Mouse (Mus musculus): ENCODE measurements around the gene Rrp1b.

Rrp1b gene

DNA sequence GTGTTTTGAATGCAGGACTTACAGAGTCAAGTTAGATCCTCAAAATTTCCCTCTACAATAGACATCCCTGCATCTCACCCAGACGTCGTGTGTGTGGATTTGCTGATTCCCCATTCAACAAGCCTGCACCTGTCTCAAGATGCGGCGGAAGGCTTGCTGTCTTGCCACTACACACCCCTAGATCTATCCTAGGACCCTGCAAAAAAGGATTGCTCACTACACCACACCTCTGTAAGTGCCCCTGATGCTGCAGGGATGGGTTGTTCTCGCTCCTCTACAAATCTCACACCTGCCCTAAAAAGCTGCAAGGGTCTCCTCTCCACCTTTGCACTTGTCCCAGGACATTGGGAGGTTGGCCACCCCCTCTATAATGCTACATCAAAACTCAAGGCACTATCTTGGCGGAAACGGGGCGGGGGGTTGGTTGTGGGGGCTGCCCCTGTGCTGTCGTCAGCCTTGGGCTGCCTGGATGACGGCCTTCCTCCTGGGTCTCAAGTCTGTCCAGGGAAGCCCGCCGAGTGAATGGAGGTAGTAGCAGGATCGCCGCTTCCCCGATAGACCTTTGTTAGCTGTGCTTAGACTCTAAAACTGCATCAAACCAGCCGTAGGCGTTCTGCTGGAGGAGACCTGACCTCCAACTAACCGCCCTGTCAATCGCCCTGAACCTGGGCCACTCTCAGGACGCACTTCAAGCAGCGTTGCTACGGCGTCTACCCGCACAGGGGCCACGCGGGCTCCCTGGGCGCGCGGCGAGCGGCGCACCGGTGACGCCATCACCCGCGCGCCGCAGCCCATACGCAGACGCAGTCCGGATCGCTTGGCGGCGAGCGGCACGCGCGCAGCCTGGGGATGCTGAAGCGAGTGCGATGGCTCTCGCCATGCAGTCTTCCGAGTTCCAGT is at the start of gene Rrp1b, which contains the start of gene Hsf2bp:
Gene Rrp1b, plus strand, starts transcription at position 492 of the 900 bp plus-strand sequence.
Gene Hsf2bp, minus strand, starts transcription at position 741 of the 900 bp plus-strand sequence.
- peak; percentile 89 for DNase-seq (ENCODE audit: low read depth, low spot score)

DNA sequence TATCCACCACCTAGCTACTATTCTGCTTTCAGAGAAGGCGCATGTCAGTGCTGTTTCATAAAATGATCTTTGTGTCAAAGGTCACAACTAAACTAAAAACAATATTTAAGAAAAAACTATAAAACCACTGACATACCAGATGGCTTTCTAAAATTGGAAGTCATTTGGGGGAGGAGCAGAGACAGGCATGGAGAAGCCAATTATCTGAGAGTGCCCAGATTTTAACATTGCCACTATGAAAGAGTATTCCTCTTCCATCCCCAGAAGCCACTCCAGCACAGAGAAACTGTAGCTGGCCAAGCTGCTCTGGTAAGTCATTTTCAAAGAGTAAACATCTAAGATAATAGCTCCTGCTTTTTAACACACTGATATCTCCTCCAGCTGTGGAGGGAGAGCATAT is 49.0 kb upstream of the Rrp1b start:
- no peak for DNase-seq (ENCODE audit: low read depth, low spot score)

DNA sequence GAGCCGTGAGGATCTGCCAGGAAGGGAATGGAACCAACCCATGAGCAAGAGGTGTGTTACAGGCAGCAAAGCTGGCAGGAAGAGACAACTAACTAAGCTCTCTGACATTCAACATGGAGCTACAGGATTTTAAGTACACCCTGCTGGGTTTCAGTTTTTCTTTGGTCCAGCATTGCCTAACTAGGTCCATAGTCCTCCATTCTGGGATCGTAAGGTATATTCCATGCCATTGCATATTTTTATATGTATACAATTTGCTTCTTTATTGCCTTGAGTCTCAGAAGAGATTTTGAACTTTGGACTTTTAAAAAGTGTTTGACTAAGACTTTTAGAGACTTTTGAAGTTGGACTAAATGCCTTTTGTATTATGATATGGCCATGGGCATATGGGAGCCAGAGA is 46.9 kb upstream of the Rrp1b start:
- no peak for DNase-seq (ENCODE audit: low read depth, low spot score)

DNA sequence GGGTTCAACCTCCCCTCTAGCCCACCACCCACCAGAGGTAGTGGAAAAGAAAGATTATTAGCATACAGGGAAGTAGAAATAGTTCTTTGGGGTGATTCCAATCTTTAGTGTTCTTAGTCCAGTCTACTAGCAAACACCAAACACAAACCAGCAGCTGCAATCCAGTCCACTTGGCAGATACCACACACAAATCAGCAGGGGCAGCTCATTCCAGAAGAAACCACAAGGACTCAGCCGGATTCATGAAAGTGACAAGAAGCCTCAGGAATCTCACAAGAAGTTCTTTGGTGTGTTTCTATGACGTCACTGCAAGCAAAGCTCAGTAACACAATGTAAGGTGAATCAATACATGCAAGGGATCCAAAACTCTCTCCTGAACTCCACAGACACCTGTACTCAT is 43.9 kb upstream of the Rrp1b start:
- no peak for DNase-seq (ENCODE audit: low read depth, low spot score)

DNA sequence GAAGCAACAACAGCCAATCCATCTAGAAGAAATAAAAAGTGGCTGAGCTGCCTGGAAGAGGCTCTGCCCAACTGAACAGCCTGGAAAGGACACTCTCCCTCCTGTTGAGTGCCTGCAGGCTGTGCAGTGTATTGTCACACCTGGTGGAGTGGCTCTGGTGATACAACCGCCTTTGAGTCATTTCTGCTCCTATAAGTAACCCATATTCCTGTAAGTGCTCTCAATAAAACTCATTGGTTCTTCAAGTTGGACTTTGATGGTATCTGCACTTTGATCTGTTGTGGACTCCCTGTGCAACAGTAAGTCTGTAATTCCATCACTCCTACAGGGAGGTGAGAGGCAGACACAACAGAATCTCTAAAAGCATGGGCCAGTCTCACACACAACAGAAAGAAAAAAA is 42.5 kb upstream of the Rrp1b start:
- no peak for DNase-seq (ENCODE audit: low read depth, low spot score)

DNA sequence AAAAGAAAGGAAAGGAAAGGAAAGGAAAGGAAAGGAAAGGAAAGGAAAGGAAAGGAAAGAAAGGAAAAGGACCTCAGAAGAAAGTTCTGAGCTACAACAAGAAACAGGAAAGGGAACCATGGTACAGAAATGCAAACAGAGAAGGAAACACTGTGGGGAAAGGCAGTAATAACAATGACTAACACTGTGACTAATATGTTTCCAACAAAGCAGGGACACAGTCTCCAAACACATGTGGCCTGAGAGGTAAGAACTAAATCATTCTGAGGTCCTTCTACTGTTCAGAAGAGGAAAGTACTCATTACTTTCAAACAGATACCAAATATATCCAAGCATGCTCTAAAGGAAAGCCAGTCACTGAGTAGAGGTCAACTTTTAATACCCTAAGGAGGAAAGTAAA is 41.8 kb upstream of the Rrp1b start:
- DNase-seq (ENCODE audit: low read depth, low spot score), result peak; percentile 32

DNA sequence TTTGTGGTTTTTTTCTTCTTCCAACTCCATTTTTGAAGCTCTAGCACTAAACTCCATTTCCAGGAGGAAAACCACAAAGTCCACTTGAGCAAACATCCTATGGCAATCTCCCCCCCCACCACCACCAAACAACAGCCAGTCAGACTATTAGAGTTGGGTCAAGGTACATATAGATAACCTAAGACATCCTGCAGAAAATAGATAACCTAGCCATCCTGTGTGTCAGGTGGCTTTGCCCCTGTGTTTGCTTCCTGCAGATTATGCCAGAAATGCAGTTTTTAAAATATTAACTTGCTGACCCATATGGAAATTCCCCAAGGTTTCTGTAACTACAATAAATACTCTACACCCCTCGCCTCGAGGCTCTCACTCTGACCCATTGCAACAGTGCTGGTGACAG is 40.1 kb upstream of the Rrp1b start:
- DNase-seq (ENCODE audit: low read depth, low spot score), result no peak

DNA sequence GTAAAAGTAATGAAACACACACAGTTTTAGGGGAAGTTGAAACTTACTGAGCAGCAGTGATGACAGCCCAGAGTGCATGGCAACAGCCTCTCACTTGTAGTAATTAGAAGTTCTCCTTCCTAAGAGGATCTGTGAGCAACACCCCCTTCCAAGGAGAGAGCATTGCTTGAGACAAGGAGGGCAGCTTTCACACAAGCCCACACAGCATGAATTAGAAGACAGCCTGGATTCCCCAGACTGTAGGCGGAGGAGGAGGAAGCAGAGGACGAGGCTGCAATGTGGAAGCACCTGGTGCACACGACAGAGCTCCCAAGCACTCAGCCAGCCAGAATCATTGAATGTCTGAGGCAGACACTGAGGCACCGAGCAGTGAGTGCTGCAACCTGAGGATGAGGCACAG is 39.6 kb upstream of the Rrp1b start:
- peak; percentile 52 for DNase-seq (ENCODE audit: low read depth, low spot score)

DNA sequence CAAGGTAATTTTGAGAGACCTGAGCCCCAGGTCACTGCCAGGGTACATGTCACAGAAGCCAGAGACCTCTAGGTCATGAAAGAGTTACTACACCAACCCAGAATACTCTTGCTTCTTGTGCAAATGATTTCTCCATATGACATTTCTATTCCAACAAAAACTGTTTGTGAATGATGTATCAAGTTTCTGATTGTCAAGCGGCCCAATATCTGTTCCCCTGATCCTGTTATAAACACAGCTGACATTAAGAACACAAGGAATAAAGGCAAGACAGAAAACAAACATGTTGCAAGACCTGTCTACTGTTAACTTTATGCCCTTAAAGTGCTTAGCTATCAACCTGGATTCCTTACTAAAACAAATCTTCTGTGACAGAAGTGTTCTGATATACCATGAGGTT is 37.5 kb upstream of the Rrp1b start:
- no peak for DNase-seq (ENCODE audit: low read depth, low spot score)

DNA sequence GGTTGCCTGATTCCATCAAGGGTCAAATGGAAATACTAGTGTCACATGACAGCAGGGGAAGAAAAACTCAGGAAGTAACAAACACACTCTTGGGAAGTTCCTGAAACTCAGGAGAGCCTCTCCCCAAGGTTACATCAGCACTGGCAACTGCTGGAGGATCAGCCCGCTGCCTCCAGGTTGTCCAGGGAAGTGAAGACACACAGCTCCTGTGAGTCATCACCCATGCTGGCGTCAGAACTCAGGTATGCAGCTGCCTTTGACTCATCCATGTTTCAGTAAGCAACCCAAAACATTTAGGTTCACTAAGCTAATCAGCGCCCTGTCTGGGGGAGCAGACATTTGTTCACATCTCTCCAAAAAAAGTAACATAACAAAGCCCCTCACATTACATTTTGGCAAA is 32.6 kb upstream of the Rrp1b start:
- no peak for DNase-seq (ENCODE audit: low read depth, low spot score)

DNA sequence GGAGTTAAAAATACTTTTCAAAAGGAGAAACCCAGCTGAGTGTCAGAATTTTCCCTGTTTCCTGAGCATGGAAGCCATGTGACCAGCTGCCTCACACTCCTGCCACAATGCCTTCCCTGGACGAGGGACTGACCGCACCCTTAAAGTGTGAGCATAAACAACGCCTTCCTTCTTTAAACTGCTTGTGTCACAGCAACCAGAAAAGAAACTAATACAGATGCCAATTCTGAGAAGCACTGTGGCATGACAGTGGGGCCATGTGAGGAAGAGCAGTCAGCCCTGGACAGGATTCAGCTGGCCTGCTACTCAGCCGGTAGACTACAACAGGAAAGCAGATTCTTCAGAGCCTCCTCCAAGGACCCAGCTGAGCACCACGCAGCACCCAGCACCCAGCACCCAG is 29.1 kb upstream of the Rrp1b start:
- peak; percentile 27 for DNase-seq (ENCODE audit: low read depth, low spot score)

DNA sequence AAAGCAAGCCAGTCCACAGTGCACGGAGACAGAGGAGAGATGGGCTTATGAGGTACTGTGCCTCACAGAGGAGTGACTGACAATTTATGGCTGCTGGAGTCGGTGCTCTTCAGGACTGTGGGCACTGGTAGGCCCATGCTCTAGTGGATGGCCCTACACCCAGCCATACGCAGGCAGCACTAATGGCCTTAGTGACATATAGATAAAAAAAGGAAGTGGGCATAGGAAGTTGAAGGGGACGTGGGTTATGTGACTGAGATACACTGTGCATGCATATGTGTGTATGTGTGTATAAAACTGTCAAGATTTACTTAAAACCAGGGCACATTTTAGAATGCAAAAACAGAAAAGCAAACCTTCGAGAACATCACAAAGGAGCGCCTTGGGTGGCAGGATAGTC is 24.2 kb upstream of the Rrp1b start:
- DNase-seq (ENCODE audit: low read depth, low spot score), result peak; percentile 10

DNA sequence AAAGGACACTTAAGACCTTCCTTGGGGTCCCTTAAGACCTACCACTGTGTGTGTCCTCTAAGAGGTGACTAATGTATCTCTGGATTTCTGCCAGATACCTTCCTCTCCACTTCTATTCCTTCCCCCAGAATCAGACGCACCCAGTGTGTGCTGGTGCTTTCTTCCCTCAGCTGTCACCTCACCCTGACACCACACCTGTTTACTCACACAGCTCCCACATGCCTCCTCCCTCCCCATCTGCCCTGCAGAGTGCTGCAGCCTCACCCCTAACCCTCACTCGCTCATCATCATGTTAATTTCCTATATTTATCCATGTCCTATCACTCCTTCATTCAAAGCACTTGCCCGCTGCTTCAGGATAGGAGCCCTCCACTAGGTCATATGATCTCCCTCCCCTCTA is 23.6 kb upstream of the Rrp1b start:
- peak; percentile 35 for DNase-seq (ENCODE audit: low read depth, low spot score)

DNA sequence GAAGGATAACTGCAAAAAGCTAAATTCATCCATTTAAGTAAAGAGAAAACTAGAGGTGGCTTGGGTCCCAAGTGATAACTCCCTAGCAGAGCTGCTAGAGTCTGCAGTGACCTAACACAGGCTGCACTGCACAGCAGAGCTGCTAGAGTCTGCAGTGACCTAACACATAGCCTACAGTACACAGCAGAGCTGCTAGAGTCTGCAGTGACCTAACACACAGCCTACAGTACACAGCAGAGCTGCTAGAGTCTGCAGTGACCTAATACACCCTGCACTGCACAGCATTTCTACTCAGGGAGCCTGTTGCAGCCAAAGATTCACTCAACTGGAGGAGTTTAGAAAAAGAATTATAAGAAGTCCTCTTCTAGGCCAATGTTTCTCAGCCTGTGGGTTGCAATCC is 22.2 kb upstream of the Rrp1b start:
- DNase-seq (ENCODE audit: low read depth, low spot score), result peak; percentile 33

DNA sequence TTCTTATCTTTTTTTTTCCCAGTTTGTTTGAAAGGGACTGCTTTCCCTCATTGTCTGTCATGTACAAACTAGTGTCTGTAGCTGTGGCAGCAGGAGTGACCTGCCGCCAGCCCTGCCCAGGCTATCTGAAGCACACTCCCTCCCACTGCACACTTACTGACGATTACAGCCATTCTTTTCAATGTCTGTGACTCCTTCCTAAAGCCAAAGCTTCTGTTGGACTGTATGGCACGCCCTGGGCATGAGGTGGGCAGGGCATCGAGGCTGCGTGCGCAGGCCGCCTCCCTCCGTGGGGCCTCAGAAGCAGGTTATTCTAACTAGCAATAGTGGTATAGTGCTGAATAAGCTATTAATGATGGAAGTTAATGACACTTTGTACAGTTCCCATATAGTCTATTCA is 19.4 kb upstream of the Rrp1b start:
- DNase-seq (ENCODE audit: low read depth, low spot score), result no peak

DNA sequence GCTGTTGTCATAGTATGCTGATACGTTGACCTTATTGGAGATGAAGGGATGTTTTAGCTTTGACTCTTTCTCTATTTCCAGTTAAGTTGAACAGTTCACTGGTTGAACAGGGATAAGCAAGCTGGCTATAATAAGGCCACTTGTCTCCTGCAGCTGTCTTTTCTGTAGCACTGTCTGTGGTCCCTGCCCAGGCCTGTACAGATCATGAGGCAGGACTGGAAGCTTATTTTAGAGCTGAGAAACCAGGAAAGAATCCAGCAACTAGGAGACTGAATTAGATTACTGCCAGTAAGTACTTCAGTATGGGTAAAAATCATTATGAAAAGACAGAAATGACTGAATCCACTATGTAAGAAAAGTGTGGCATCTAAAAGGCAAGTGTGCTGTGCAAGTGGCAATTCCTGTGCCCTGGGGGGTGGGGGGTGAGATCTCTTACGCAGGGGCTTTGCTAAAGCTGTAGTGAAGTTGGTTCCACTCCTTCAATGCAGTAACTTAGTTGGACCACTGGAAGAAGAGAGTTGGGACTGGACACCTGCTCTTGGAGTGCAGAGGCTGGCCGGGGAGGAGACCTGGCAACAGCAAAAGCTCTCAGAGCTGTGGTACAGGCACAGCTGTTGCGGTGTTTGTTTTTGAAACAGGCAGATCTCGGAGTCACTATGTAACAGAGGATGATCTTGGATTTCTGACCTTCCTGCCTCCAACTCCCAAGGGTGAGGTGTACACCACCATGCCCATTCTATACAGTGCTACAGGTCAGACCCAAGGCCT is 17.6 kb upstream of the Rrp1b start:
- DNase-seq (ENCODE audit: low read depth, low spot score), result no peak

DNA sequence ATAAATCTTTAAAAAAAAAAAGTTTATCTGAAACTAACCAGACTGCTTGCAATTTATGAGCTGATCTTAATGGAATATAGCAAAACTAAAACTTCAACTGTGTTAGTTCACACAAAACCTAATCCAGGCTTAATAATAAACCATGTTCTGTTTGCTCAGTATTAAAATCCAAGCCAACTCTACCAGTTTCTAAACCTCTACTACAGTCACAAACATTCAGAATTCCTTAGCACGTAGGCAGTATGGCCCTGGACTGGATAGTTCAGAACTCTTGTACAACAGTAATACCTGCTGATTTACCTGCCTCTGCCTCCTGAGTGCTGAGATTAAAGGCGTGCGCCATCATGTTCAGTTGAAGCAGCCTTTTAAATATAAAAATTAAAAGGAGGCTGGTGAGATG is 13.9 kb upstream of the Rrp1b start:
- no peak for DNase-seq (ENCODE audit: low read depth, low spot score)

DNA sequence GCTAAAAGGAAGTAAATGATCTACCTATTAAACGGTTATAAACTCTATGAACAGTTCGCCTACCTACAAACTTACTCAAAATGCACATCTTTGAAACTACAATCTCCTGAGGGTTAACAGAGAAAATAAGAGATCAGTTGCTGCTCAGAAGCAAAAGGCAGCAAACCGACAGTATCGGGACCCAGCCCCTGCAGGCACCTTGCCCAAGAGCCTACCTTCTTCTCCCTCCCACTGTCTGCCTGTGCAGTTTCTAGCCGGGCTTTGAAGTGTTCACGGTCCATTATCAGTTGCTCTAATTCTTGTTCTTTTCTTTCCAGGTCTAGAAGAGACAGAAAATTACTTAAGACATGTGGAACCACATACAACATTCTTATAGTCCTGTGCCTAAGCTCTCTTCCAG is 13.3 kb upstream of the Rrp1b start:
- DNase-seq (ENCODE audit: low read depth, low spot score), result no peak

DNA sequence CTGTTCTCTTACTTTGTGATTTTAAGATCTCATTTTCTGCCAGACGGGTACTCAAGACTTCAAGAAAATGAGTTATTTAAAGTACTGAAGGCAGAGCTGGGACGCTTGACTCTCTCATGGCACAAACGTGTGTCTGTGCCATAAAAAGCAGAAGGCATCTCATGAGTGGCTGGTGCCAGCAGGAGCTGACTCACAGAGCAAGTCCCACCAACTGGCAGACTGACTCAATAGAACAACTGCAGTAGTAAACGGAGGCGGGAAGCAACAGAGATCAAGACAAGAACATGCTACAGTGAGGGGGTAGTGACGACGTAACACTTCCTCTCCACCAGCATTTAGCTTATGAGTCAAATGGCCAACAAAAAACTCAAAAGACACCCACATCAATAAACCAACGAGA is 12.8 kb upstream of the Rrp1b start:
- no peak for DNase-seq (ENCODE audit: low read depth, low spot score)

DNA sequence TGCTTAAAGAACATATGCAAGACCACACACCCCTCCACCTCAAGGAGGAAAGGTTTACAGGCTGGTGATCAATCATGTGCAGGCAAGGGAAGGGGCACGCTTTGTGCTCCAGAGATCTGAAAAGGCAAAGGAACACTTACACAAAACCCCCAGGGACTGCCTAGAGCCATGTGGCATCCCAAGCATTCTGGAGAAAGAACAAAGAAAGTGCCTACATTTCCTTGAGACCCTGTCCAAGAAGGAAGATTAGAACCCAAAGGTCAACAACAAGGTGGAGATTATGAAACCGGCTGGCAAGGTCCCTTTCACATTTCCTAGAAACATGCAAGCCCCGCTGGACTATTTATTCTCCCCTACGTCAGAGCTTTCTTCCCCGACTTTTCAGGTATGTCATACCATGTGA is 11.2 kb upstream of the Rrp1b start:
- DNase-seq (ENCODE audit: low read depth, low spot score), result no peak

DNA sequence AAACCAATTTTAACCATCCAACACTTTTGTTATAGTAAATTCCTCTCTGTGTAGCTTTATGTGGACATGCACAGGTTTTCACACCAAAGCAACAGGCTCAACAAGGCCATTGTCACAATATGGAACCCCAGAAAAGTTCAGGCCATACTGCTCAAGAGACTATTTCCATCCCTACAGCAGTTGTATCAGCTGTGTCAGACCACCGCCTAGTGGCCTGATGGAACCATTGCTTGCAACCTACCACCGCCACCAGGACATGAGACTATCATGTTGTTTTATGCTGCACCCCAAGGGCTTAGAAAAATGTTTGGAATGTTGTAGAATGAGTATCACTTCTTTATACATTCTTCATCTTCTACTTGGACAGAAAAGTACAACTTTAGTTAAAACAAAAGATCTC is 10.5 kb upstream of the Rrp1b start:
- DNase-seq (ENCODE audit: low read depth, low spot score), result peak; percentile 65

DNA sequence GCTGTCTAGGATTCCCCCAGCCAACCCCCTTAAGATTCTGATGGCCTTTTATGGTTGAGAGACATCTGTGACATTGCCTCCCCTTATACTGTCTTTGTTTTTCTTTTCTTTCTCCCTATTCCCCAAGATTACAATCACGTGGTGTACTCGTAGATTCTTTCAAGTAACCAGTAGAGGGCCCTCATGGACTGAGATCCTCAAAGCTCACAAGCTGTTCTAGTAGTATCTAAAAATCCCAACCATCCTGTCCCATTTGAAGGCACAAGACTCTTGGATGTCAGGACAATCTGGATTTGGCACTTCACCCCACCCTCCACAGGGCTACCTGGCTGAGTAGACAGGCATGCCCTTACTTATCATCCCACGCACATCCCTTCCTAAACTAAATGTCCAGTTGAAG is 8.2 kb upstream of the Rrp1b start:
- DNase-seq (ENCODE audit: low read depth, low spot score), result peak; percentile 45

DNA sequence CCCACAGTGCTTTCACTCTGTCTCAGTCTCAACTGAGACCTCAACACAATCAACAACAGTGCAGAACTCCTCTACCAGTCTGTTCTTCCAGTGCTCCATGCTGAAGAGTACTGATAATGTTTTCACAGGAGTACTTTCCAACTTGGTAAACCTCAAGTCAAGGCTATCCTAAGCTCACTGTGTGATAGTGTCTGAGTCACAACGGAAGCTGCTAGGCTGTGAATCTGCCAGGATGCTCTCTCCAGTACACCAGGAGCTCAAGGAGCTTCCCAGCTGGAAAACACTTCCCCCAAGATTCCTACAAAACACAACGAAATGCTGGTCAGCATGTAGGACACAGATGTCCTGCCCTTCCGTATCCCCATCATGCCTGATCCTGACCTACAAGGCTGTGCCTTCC is 7.6 kb upstream of the Rrp1b start:
- DNase-seq (ENCODE audit: low read depth, low spot score), result no peak

All from A20 (cell line).